Mouse (Mus musculus) neural tube, embryonic 12.5 days (tissue): ENCODE measurements around the gene Dscaml1. TPM values are rescaled to one million over a fixed set of nuclear protein-coding genes. Genes with fewer than 3 reads are reported as not detected.

Source experiments
- ATAC-seq: fragments of 200-750 bp; cut with Nextera tagmentation; 2 replicates; pipeline ENCODE4 v1.8.0; 2017; ENCODE audit warnings: low read depth, mild to moderate bottlenecking, moderate TSS enrichment, moderate library complexity; ENCODE audit not compliant: low FRiP score
- H3K27ac ChIP-seq: fragments of 300-500 bp; sonication (generic); 2 replicates; pipeline ENCODE4 v1.5.1; 2016
- H3K27me3 ChIP-seq: fragments of 300-500 bp; sonication (generic); replicated peaks from 2 replicates; pipeline ENCODE4 v1.6.1; 2016; ENCODE audit warnings: mild to moderate bottlenecking
- H3K36me3 ChIP-seq: fragments of 300-500 bp; sonication (generic); 2 replicates; pipeline ENCODE4 v1.6.1; 2016; ENCODE audit warnings: mild to moderate bottlenecking
- H3K4me1 ChIP-seq: fragments of 300-500 bp; sonication (generic); 2 replicates; pipeline ENCODE4 v1.6.1; 2016
- H3K4me2 ChIP-seq: fragments of 300-500 bp; sonication (generic); replicated peaks from 2 replicates; pipeline ENCODE4 v1.6.1; 2016; ENCODE audit warnings: mild to moderate bottlenecking
- H3K4me3 ChIP-seq: fragments of 300-500 bp; sonication (generic); 2 replicates; pipeline ENCODE4 v1.5.1; 2016
- H3K9ac ChIP-seq: fragments of 300-500 bp; sonication (generic); 2 replicates; pipeline ENCODE4 v1.6.1; 2016; ENCODE audit warnings: mild to moderate bottlenecking
- H3K9me3 ChIP-seq: fragments of 300-500 bp; sonication (generic); 2 replicates; pipeline ENCODE4 v1.6.1; 2016; ENCODE audit warnings: mild to moderate bottlenecking
- WGBS: fragments of 180-500 bp; shearing (Covaris S2); methylation state at CpG from one replicate; pipeline ENCODE4 v1.1.7; 2016; 5-methylcytosine and 5-hydroxymethylcytosine counted together
- polyA plus RNA-seq: library from polyadenylated mRNA; unstranded; fragments of >200 nt; fragmentation: Nextera tagmentation; extraction: Ambion mirVana; gene quantifications from 2 replicates; pipeline ENCODE4 v1.2.1, GENCODE M21; 2016

Gene Dscaml1
- polyA plus RNA-seq, 1 experiment from 2014 or later, result 6.5 TPM

GRCm38 (mm10) chr9:45413478-45414140, 12.8 kb upstream of the Dscaml1 start:
- Histone ChIP-seq H3K27ac (no peak overlapping the region), H3K4me1 (peaks cover 4% of the 10 kb centered on the region; the same call in 1 of the 2 replicates), H3K9me3 (no peaks in the 10 kb centered on the region), H3K4me3 (no peak overlapping the region), H3K9ac (no peak overlapping the region), H3K27me3 (no peaks in the 10 kb centered on the region), H3K36me3 (no peaks in the 10 kb centered on the region), H3K4me2 (no peak overlapping the region)
- no peak for ATAC-seq
- 62% methylated on average over 5 of the region's 5 CpGs for WGBS

GRCm38 (mm10) chr9:45415912-45416311, 10.5 kb upstream of the Dscaml1 start:
- no peaks in the 10 kb centered on the region for H3K36me3 ChIP-seq
- no peak overlapping the region for H3K4me3 ChIP-seq
- no peak overlapping the region for H3K9ac ChIP-seq
- ATAC-seq, result no peak
- peaks cover 4% of the 10 kb centered on the region; the same call in 1 of the 2 replicates for H3K4me1 ChIP-seq
- 48% methylated on average over 4 of the region's 4 CpGs for WGBS
- no peaks in the 10 kb centered on the region for H3K27me3 ChIP-seq
- no peak overlapping the region for H3K4me2 ChIP-seq
- H3K9me3 ChIP-seq, result no peaks in the 10 kb centered on the region
- no peak overlapping the region for H3K27ac ChIP-seq

GRCm38 (mm10) chr9:45417245-45417644, 9.2 kb upstream of the Dscaml1 start:
- Histone ChIP-seq H3K9me3 (no peaks in the 10 kb centered on the region), H3K4me3 (no peak overlapping the region), H3K4me2 (no peak overlapping the region), H3K4me1 (0 out of 2 replicates have a peak, but pooled peaks cover under 1% of the 10 kb centered on the region), H3K27me3 (no peaks in the 10 kb centered on the region), H3K9ac (no peak overlapping the region), H3K27ac (no peak overlapping the region), H3K36me3 (no peaks in the 10 kb centered on the region)
- 29% methylated on average over 8 of the region's 8 CpGs for WGBS
- no peak for ATAC-seq

GRCm38 (mm10) chr9:45418252-45418651, 8.2 kb upstream of the Dscaml1 start:
- Histone ChIP-seq H3K27ac (no peak overlapping the region), H3K9ac (no peak overlapping the region), H3K36me3 (no peaks in the 10 kb centered on the region), H3K4me2 (no peak overlapping the region), H3K9me3 (no peaks in the 10 kb centered on the region), H3K4me1 (no peaks in the 10 kb centered on the region), H3K4me3 (no peak overlapping the region), H3K27me3 (no peaks in the 10 kb centered on the region)
- 72% methylated on average over 8 of the region's 8 CpGs for WGBS
- ATAC-seq, result no peak

GRCm38 (mm10) chr9:45421209-45421608, 5.2 kb upstream of the Dscaml1 start:
- ATAC-seq, result no peak
- no peaks in the 10 kb centered on the region for H3K36me3 ChIP-seq
- WGBS, result 67% methylated on average over 8 of the region's 8 CpGs
- H3K4me2 ChIP-seq, result no peak overlapping the region
- H3K4me3 ChIP-seq, result no peak overlapping the region
- no peaks in the 10 kb centered on the region for H3K27me3 ChIP-seq
- H3K9ac ChIP-seq, result no peak overlapping the region
- no peaks in the 10 kb centered on the region for H3K4me1 ChIP-seq
- H3K27ac ChIP-seq, result no peak overlapping the region
- no peaks in the 10 kb centered on the region for H3K9me3 ChIP-seq

- ATAC-seq, result no peak
- Histone ChIP-seq H3K4me3 (no peak overlapping the region), H3K36me3 (no peaks in the 10 kb centered on the region), H3K9me3 (no peaks in the 10 kb centered on the region), H3K4me2 (no peak overlapping the region), H3K27me3 (peaks cover 9% of the 10 kb centered on the region; the same call in 1 of the 2 replicates), H3K4me1 (no peaks in the 10 kb centered on the region), H3K27ac (no peak overlapping the region), H3K9ac (no peak overlapping the region)
- WGBS, result 79% methylated on average over 7 of the region's 7 CpGs
Observed at GRCm38 (mm10) chr9:45422761-45423298, 3.6 kb upstream of the Dscaml1 start.

GRCm38 (mm10) chr9:45429392-45429791, 3.0 kb downstream of the Dscaml1 start:
- Histone ChIP-seq H3K4me3 (no peak overlapping the region), H3K27me3 (peaks cover 52% of the 10 kb centered on the region), H3K9ac (no peak overlapping the region), H3K4me2 (no peak overlapping the region; the same call in 1 of the 2 replicates), H3K4me1 (peaks cover 35% of the 10 kb centered on the region), H3K27ac (no peak overlapping the region), H3K9me3 (no peaks in the 10 kb centered on the region), H3K36me3 (no peaks in the 10 kb centered on the region)
- WGBS, result 35% methylated on average over 5 of the region's 5 CpGs
- ATAC-seq, result no peak

- Histone ChIP-seq H3K27me3 (peaks cover 52% of the 10 kb centered on the region), H3K4me1 (peaks cover 35% of the 10 kb centered on the region)
- ATAC-seq, result peak; percentile 21; the same call in 1 of the 2 replicates
Observed at GRCm38 (mm10) chr9:45429951-45430697, 3.7 kb downstream of the Dscaml1 start.

GRCm38 (mm10) chr9:45430698-45430959, 4.2 kb downstream of the Dscaml1 start:
- no peak overlapping the region for H3K27ac ChIP-seq
- H3K4me3 ChIP-seq, result peak overlapping the region; percentile 43
- H3K27me3 ChIP-seq, result peaks cover 52% of the 10 kb centered on the region
- H3K9me3 ChIP-seq, result no peaks in the 10 kb centered on the region
- peaks cover 35% of the 10 kb centered on the region for H3K4me1 ChIP-seq
- peak overlapping the region; percentile 66 for H3K4me2 ChIP-seq
- peak overlapping the region; percentile 61 for H3K9ac ChIP-seq
- no peaks in the 10 kb centered on the region for H3K36me3 ChIP-seq
- 1% methylated on average over 17 of the region's 17 CpGs for WGBS
- ATAC-seq, result no peak

More at GRCm38 (mm10) chr9:45429951-45430697, 3.7 kb downstream of the Dscaml1 start:
- Histone ChIP-seq H3K27ac (no peak overlapping the region), H3K36me3 (no peaks in the 10 kb centered on the region), H3K4me2 (peak overlapping the region; percentile 66), H3K4me3 (peak overlapping the region; percentile 43), H3K9ac (peak overlapping the region; percentile 61), H3K9me3 (no peaks in the 10 kb centered on the region)
- WGBS, result 2% methylated on average over 54 of the region's 54 CpGs

GRCm38 (mm10) chr9:45431150-45431549, 4.7 kb downstream of the Dscaml1 start:
- Histone ChIP-seq H3K4me2 (peak overlapping the region; percentile 66), H3K9me3 (no peaks in the 10 kb centered on the region), H3K4me1 (peaks cover 35% of the 10 kb centered on the region), H3K36me3 (no peaks in the 10 kb centered on the region), H3K27me3 (peaks cover 52% of the 10 kb centered on the region), H3K4me3 (peak overlapping the region; percentile 43), H3K27ac (no peak overlapping the region), H3K9ac (peak overlapping the region; percentile 61)
- 2% methylated on average over 26 of the region's 26 CpGs for WGBS
- 0 out of 2 replicates have a peak, but pooled peaks have one; percentile 4 for ATAC-seq

GRCm38 (mm10) chr9:45432639-45433038, 6.2 kb downstream of the Dscaml1 start:
- H3K27ac ChIP-seq, result peak overlapping the region; percentile 20; the same call in 1 of the 2 replicates
- H3K4me3 ChIP-seq, result 0 out of 2 replicates have a peak overlapping the region, but pooled peaks have one; percentile 1
- 62% methylated on average over 12 of the region's 12 CpGs for WGBS
- H3K27me3 ChIP-seq, result peaks cover 42% of the 10 kb centered on the region
- no peak for ATAC-seq
- H3K9me3 ChIP-seq, result no peaks in the 10 kb centered on the region
- peaks cover 35% of the 10 kb centered on the region for H3K4me1 ChIP-seq
- H3K36me3 ChIP-seq, result no peaks in the 10 kb centered on the region
- no peak overlapping the region for H3K9ac ChIP-seq
- peak overlapping the region; percentile 66 for H3K4me2 ChIP-seq

GRCm38 (mm10) chr9:45433119-45433518, 6.7 kb downstream of the Dscaml1 start:
- no peaks in the 10 kb centered on the region for H3K36me3 ChIP-seq
- peak overlapping the region; percentile 24; the same call in 1 of the 2 replicates for H3K4me2 ChIP-seq
- H3K27me3 ChIP-seq, result peaks cover 42% of the 10 kb centered on the region
- WGBS, result 72% methylated on average over 9 of the region's 9 CpGs
- no peak overlapping the region for H3K9ac ChIP-seq
- no peak overlapping the region for H3K27ac ChIP-seq
- H3K4me1 ChIP-seq, result peaks cover 35% of the 10 kb centered on the region
- ATAC-seq, result no peak
- H3K9me3 ChIP-seq, result no peaks in the 10 kb centered on the region
- H3K4me3 ChIP-seq, result no peak overlapping the region
